Mouse (Mus musculus) midbrain, embryonic 15.5 days (tissue): ENCODE measurements around the gene Gpcpd1. TPM values are rescaled to one million over a fixed set of nuclear protein-coding genes. Genes with fewer than 3 reads are reported as not detected.
A peak's percentile ranks its signal among the peaks of the same experiment; 100 is the strongest.

Experiments used
- ATAC-seq: fragments of 200-750 bp; cut with Nextera tagmentation; replicated peaks from 2 replicates; pipeline ENCODE4 v1.8.0; 2017; ENCODE audit warnings: moderate TSS enrichment
- H3K27ac ChIP-seq: fragments of 300-500 bp; sonication (generic); 2 replicates; pipeline ENCODE4 v1.5.1; 2015; ENCODE audit warnings: mild to moderate bottlenecking, inconsistent platforms
- H3K27me3 ChIP-seq: fragments of 300-500 bp; sonication (generic); replicated peaks from 2 replicates; pipeline ENCODE4 v1.6.1; 2015; ENCODE audit warnings: inconsistent platforms
- H3K36me3 ChIP-seq: fragments of 300-500 bp; sonication (generic); replicated peaks from 2 replicates; pipeline ENCODE4 v1.6.1; 2015; ENCODE audit warnings: inconsistent platforms
- H3K4me1 ChIP-seq: fragments of 300-500 bp; sonication (generic); 2 replicates; pipeline ENCODE4 v1.6.1; 2015; ENCODE audit warnings: inconsistent platforms
- H3K4me2 ChIP-seq: fragments of 300-500 bp; sonication (generic); 2 replicates; pipeline ENCODE4 v1.6.1; 2015; ENCODE audit warnings: inconsistent platforms, mild to moderate bottlenecking, moderate library complexity
- H3K4me3 ChIP-seq: fragments of 300-500 bp; sonication (generic); 2 replicates; pipeline ENCODE4 v1.5.1; 2015; ENCODE audit warnings: mild to moderate bottlenecking, inconsistent platforms
- H3K9ac ChIP-seq: fragments of 300-500 bp; sonication (generic); 2 replicates; pipeline ENCODE4 v1.6.1; 2015; ENCODE audit warnings: mild to moderate bottlenecking, inconsistent platforms
- H3K9me3 ChIP-seq: fragments of 300-500 bp; sonication (generic); 2 replicates; pipeline ENCODE4 v1.6.1; 2016; ENCODE audit warnings: inconsistent platforms
- WGBS: fragments of 180-500 bp; shearing (Covaris S2); methylation state at CpG from one replicate; pipeline ENCODE4 v1.1.7; 2015; ENCODE audit warnings: mixed read lengths; 5-methylcytosine and 5-hydroxymethylcytosine counted together
- polyA plus RNA-seq: library from polyadenylated mRNA; unstranded; fragments of >200 nt; fragmentation: Nextera tagmentation; extraction: Ambion mirVana; gene quantifications from 2 replicates; pipeline ENCODE4 v1.2.1, GENCODE M21; 2015

Gene Gpcpd1
- polyA plus RNA-seq, 1 experiment from 2014 or later, result 88.7 TPM

DNA sequence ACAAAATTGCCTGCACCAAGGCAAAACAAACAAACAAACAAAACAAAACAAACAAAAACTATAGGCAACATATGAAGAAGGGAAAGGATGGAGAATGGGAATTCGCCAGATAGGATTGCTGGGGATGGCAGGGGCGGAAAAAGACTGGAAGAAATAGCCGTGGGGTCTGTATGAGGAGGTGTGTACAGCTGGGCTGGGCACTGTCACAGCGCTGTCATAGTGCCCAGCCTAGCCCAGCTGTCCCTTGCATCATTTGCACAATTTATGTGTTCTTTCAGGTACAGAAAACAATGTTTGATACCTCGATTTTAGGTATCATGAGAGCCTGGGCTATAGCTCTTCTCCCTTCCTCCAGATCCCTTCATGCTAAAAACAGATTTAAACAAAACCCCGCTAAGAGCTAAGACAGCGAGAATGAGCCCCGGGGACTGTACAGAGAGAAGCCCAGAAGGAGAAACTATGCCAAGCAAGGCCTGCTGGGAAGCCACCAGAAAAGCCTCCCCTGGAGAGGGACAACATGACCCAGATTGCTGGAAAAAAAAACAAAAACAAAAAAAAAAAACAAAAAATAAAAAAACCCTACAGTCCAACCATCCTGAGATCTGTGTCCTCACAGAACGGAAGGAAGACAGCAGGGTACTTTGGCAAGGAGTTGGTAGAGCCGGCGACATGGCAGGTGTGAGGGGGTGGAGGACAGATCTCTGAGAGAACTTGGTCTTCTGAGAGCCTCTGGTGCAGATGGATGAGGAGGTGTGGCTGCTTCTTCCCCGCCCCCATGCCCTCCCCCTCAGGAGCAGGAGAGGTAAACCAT lies 74.0 kb downstream of the Gpcpd1 start:
- H3K9ac ChIP-seq, result no peak overlapping the region

DNA sequence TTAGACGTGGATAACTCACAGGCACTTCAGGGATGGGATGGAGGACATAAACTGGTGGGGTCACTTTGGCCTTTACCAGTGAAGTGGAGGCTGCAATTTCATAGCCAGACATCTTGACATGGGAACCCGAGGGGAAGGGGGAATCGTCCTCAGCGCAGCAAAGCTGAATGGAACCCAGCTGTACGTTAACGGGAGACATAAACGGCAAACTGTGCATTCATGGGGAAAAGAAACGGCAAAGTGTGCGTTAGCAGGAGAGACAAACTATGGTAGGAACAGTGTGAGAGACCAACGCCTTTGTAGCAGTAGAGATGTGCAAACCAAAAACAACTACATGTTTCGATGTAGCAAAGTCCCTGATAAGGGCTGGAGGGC lies 74.6 kb downstream of the Gpcpd1 start:
- WGBS, result 77% methylated on average over 11 of the region's 11 CpGs
- H3K27ac ChIP-seq, result no peak overlapping the region

More for the DNA sequence above, 74.0 kb downstream of the Gpcpd1 start:
- no peak for ATAC-seq
- Histone ChIP-seq H3K4me2 (no peak overlapping the region), H3K4me3 (no peak overlapping the region), H3K9me3 (no peaks in the 10 kb centered on the region), H3K27me3 (no peaks in the 10 kb centered on the region), H3K4me1 (no peaks in the 10 kb centered on the region; the same call in 1 of the 2 replicates), H3K36me3 (no peaks in the 10 kb centered on the region), H3K27ac (no peak overlapping the region)
- WGBS, result 72% methylated on average over 12 of the region's 12 CpGs

DNA sequence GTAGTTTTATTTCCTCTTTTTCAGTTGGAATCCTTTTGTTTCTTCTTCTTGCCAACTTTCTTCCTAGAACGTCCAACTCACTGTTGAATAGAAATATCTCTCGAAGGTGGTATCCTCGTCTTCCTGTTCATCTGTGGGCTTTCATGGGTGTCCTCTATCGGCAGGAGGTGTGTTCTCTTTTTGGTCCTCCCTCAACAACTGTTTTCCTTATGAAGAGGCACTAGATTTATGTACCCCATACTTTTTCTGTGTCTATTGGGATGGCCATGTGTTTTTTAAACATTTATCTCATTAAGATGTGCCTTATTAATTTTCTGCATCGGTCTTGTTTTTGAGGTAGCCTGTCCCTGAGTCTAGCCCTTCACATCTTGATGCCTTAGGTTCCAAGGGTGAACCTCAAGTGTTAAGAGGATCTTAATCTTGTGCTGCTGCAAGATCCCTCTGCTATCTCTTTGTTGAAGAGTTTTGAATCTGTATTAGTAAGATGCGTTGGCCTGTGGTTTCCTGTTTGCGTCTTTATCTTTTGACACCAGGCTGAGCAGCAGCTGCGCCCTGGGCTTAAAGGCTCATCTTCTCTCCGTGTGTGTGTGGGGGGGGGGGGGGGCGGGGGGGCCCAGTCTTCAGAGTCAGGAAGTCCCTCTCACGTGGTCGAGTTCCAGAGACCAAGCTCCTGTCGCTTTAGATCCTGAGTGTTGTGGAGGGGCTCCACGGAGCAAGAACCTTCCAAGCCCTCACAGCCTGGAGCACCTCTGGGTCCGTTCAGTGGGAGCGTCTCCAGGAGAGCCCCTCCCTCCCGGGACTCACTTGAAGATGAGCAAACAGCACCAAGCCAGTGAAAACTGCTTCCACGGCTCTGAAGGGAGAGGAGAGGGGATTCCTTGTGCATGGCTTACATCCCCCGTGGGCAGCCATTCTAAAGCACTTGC lies 75.2 kb downstream of the Gpcpd1 start:
- no peak for ATAC-seq
- Histone ChIP-seq H3K36me3 (no peaks in the 10 kb centered on the region), H3K4me2 (no peak overlapping the region), H3K9me3 (no peaks in the 10 kb centered on the region), H3K27ac (no peak overlapping the region), H3K4me3 (no peak overlapping the region), H3K4me1 (no peaks in the 10 kb centered on the region; the same call in 1 of the 2 replicates), H3K9ac (no peak overlapping the region), H3K27me3 (no peaks in the 10 kb centered on the region)
- 50% methylated on average over 19 of the region's 19 CpGs for WGBS

More for the DNA sequence above, 74.6 kb downstream of the Gpcpd1 start:
- H3K36me3 ChIP-seq, result no peaks in the 10 kb centered on the region
- H3K9ac ChIP-seq, result no peak overlapping the region
- no peaks in the 10 kb centered on the region for H3K9me3 ChIP-seq
- H3K4me3 ChIP-seq, result no peak overlapping the region
- ATAC-seq, result no peak
- H3K4me1 ChIP-seq, result no peaks in the 10 kb centered on the region; the same call in 1 of the 2 replicates
- H3K27me3 ChIP-seq, result no peaks in the 10 kb centered on the region
- no peak overlapping the region for H3K4me2 ChIP-seq

DNA sequence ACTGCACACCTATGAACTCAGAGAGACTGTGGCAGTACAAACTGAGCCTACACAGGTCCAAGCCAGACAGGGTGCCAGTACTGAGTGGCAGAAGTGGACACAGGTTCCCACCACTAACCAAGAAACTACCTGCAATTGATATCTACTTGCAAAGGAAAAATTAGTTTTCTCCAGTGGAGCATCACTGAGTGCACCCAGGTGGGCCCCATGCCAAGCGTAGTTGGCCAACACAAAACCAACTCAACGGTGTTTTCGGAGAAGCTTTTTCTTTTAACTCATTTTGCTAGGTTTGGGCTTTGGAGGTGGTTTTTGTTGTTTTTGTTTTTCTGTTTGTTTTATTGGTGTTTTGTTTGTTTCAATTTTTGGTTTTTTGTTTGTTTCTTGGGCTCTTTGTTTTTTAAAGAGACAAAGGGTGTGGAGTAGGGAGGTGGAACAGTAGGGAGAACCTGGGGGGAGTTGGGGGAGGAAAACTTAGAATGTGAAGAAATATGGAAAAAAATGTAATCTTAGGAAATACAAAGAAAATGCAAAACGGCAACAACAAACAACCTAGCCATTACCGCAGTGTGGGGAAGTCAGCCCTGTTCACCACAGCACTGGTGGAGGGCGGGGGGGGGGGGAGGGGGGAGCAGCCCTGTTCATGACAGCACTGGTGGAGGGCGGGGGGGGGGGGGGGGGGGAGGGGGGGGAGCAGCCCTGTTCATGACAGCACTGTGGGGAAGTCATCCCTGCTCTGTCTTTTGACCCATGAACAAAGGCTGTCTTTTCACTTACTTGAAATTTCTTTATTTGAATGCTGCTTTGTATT lies 76.3 kb downstream of the Gpcpd1 start:
- H3K36me3 ChIP-seq, result no peaks in the 10 kb centered on the region
- no peaks in the 10 kb centered on the region for H3K9me3 ChIP-seq
- no peak overlapping the region for H3K9ac ChIP-seq
- H3K27ac ChIP-seq, result no peak overlapping the region
- no peak overlapping the region for H3K4me2 ChIP-seq
- H3K4me3 ChIP-seq, result no peak overlapping the region
- ATAC-seq, result no peak
- H3K27me3 ChIP-seq, result no peaks in the 10 kb centered on the region
- WGBS, result 92% methylated on average over 6 of the region's 7 CpGs
- no peaks in the 10 kb centered on the region; the same call in 1 of the 2 replicates for H3K4me1 ChIP-seq

DNA sequence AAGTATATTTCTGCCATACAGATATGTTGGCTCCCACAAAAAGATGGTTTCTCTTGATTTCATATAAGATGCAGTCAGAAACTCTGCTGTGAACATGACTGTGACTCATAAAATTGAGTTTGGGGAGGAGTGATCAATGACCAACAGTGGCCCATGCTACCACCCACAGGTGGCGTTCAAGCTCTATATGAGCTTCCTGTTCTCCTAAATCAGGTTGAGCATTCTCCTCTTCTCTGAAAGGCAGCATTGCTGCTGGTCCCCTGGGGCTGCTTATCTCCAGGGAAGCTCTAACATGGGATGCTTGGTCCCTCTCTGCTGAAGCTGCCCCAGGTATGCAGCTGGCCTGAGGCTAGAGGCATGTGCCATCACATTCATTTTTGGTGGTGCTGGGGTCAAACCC lies 77.8 kb downstream of the Gpcpd1 start:
- no peaks in the 10 kb centered on the region for H3K36me3 ChIP-seq
- H3K27ac ChIP-seq, result no peak overlapping the region
- no peak overlapping the region for H3K9ac ChIP-seq
- H3K4me2 ChIP-seq, result no peak overlapping the region
- H3K9me3 ChIP-seq, result no peaks in the 10 kb centered on the region
- H3K4me1 ChIP-seq, result no peaks in the 10 kb centered on the region
- ATAC-seq, result no peak
- no peak overlapping the region for H3K4me3 ChIP-seq
- H3K27me3 ChIP-seq, result no peaks in the 10 kb centered on the region
- WGBS, result 89% methylated on average over 1 of the region's 1 CpGs

DNA sequence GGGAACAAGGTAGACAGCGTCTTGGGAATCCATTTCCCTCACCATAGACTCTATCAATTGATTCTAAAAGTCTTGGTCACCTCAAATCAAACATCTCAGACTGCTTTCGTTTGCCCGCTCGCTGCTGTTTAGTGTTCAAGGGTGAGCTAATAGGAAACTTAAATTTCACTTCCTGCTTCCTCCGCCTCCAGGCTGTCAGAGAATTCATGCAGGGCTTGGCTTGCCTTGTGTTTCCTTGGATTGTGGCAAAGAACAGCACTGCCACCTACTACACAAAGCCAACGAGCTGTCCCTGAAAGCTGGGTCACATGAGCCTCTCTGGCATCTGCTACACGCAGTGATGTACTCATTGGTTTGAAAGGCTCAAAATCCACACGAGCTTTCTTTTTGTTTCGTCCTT lies 78.3 kb downstream of the Gpcpd1 start:
- Histone ChIP-seq H3K4me1 (no peaks in the 10 kb centered on the region), H3K4me2 (no peak overlapping the region), H3K27me3 (no peaks in the 10 kb centered on the region), H3K27ac (no peak overlapping the region), H3K36me3 (no peaks in the 10 kb centered on the region), H3K9me3 (no peaks in the 10 kb centered on the region), H3K4me3 (no peak overlapping the region), H3K9ac (no peak overlapping the region)
- 81% methylated on average over 9 of the region's 9 CpGs for WGBS
- ATAC-seq, result no peak

DNA sequence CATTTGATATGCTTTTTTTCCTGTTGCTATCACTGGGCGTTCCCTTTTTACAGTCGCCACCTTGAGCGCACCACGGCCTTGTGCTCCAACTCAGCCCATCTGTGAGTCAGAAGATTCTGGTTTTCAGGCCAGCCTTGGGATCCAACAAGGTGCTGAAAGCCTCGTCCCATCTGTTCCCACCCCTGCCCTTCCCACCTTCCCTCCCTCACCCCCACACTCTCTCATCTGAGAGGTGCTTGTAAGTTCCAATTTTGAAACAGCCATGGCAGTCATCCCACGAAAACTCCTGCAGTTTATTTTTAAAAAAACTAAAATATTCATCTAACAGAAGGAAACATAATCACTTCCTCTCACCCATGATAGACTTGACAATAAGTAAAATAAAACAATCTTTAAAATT lies 80.0 kb downstream of the Gpcpd1 start:
- Histone ChIP-seq H3K4me1 (no peaks in the 10 kb centered on the region), H3K27me3 (no peaks in the 10 kb centered on the region), H3K4me3 (no peak overlapping the region), H3K9ac (no peak overlapping the region), H3K9me3 (no peaks in the 10 kb centered on the region), H3K36me3 (no peaks in the 10 kb centered on the region), H3K4me2 (no peak overlapping the region), H3K27ac (no peak overlapping the region)
- ATAC-seq, result no peak
- WGBS, result 68% methylated on average over 6 of the region's 6 CpGs

DNA sequence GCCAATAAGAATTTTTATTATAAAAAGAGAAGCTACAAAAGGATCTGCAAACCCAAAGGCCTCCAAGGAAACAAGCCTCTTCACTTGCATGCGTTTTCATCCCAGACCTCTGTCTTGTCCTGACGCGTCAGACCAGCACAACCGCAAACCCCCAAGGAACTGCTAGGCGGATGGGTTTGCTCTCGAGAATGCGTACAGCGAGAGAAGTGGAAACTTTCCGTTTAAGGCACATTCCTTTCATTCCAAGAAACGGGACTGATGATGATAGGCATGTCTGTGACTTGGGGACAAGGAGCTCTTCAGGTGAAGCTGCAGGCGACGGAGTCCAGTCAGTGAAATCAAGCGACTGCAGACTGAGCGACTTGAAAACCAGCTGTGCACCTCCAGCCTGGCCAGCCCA lies 80.4 kb downstream of the Gpcpd1 start:
- WGBS, result 51% methylated on average over 14 of the region's 14 CpGs
- H3K27ac ChIP-seq, result no peak overlapping the region
- no peak overlapping the region for H3K4me2 ChIP-seq
- H3K9me3 ChIP-seq, result no peaks in the 10 kb centered on the region
- no peak overlapping the region for H3K9ac ChIP-seq
- H3K36me3 ChIP-seq, result no peaks in the 10 kb centered on the region
- no peak for ATAC-seq
- H3K4me3 ChIP-seq, result no peak overlapping the region
- H3K4me1 ChIP-seq, result no peaks in the 10 kb centered on the region
- H3K27me3 ChIP-seq, result no peaks in the 10 kb centered on the region

DNA sequence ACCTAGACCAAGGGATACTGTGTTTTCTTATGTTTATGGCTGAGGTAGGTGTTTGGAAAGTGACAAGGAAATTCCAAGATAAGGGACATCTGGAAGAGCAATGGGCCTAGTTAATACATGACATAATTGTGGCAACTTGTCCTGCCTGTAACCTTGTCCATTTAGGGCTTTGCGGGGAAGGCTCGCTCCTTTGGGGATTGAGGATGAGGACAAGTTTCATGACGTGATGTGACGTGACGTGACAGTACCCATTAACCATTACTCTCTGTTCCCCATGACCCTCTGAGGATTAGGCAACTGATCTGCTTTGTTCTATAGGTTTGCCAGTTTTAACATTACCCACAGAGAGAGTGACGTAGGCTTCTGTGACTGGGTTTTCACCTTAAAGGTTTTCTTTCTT lies 81.7 kb downstream of the Gpcpd1 start:
- Histone ChIP-seq H3K4me1 (no peaks in the 10 kb centered on the region), H3K4me2 (no peak overlapping the region), H3K9ac (no peak overlapping the region), H3K27me3 (no peaks in the 10 kb centered on the region), H3K27ac (no peak overlapping the region), H3K4me3 (no peak overlapping the region), H3K36me3 (no peaks in the 10 kb centered on the region), H3K9me3 (no peaks in the 10 kb centered on the region)
- no peak for ATAC-seq
- 82% methylated on average over 6 of the region's 6 CpGs for WGBS

DNA sequence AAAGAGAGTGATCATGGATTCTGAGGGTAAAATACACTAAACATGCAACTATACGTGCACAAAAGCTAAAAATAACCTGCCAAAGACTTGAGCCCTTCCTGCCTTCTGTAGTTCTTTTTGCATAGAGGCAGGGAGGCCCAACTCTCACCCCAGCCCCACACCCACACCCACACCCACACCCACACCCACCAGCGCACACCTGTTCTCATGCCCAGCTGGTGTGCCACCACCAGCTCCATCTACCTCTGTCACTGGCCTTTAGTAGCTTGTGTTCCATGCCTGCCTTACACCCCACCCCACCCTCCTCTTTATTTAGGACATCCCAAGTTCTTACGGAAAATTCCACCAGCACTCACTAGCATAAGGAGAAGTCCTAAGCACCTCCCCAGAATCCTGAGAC lies 89.2 kb downstream of the Gpcpd1 start:
- 87% methylated on average over 3 of the region's 3 CpGs for WGBS

DNA sequence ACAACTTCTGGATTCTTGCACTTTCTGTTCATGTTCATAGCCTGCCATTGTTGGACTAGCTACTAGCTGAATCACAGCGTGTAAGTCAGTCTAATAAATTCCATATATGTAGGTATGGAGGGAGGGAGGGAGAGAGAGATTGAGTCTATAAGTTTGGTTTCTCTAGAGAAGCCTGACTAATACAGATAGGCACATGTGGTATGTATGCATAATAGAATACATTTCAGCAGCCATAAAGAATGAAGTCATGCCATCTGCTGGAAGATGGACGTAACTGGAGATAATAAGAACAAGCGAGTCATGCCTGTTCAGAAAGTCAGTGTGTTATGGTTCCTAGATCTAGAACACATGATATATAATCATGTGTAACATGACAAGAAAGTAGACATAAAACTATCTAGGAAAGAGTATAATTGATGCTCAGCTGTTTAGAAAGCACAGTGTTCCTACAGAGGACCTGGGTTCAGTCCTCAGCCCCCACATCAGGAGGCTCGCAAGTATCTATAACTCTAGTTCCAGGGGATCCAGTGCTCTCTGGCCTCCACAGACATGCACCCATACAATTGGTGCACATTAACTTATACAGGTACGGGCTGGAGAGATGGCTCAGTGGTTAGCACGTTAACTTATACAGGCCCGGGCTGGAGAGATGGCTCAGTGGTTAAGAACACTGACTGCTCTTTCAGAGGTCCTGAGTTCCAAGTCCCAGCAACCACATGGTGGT lies 90.0 kb downstream of the Gpcpd1 start:
- H3K4me3 ChIP-seq, result no peak overlapping the region
- no peak overlapping the region for H3K27ac ChIP-seq
- H3K9me3 ChIP-seq, result no peaks in the 10 kb centered on the region
- no peaks in the 10 kb centered on the region for H3K36me3 ChIP-seq
- ATAC-seq, result peak; percentile 83
- no peaks in the 10 kb centered on the region for H3K27me3 ChIP-seq
- WGBS, result 89% methylated on average over 7 of the region's 7 CpGs
- no peak overlapping the region for H3K4me2 ChIP-seq
- H3K4me1 ChIP-seq, result no peaks in the 10 kb centered on the region
- no peak overlapping the region for H3K9ac ChIP-seq

More for the DNA sequence above, 89.2 kb downstream of the Gpcpd1 start:
- no peak for ATAC-seq
- H3K4me2 ChIP-seq, result no peak overlapping the region
- H3K27me3 ChIP-seq, result no peaks in the 10 kb centered on the region
- no peaks in the 10 kb centered on the region for H3K4me1 ChIP-seq
- no peak overlapping the region for H3K27ac ChIP-seq
- no peaks in the 10 kb centered on the region for H3K9me3 ChIP-seq
- no peak overlapping the region for H3K4me3 ChIP-seq
- H3K9ac ChIP-seq, result no peak overlapping the region
- H3K36me3 ChIP-seq, result no peaks in the 10 kb centered on the region
